Mouse (Mus musculus): ENCODE measurements around the gene Npepps. TPM values are rescaled to one million over a fixed set of nuclear protein-coding genes. Genes with fewer than 3 reads are reported as not detected.
"Not testable (repeated sequence)": the region's sequence is repeated elsewhere in the genome, so short reads cannot be mapped to it uniquely, and the experiment has no call there.

Gene Npepps
- polyA plus RNA-seq, 1 experiment from 2014 or later = 64.1 TPM

- Histone ChIP-seq H3K36me3 (ENCODE audit: control insufficient read depth, insufficient read depth, low read length) (no peaks in the 10 kb centered on the region), H3K4me3 (ENCODE audit: low read depth, low read length) (no peak overlapping the region), H3K27me3 (ENCODE audit: control insufficient read depth, insufficient read depth, low read length) (no peaks in the 10 kb centered on the region), H3K9me3 (ENCODE audit: control insufficient read depth, low read length) (no peaks in the 10 kb centered on the region), H3K4me2 (ENCODE audit: low read depth, severe bottlenecking) (no peak overlapping the region), H3K4me1 (ENCODE audit: control insufficient read depth, insufficient read depth, low read length) (peaks cover 6% of the 10 kb centered on the region; the same call in 1 of the 2 replicates), H3K9ac (ENCODE audit: low read length) (no peak overlapping the region), H3K27ac (replicated peaks; ENCODE audit: low read depth, low read length) (no peak overlapping the region)
- 83% methylated on average over 1 of the region's 1 CpGs for WGBS
- DNase-seq (ENCODE audit: low spot score) = no peak
- no peak for ATAC-seq (ENCODE audit: insufficient number of reproducible peaks, low FRiP score, low TSS enrichment, low read depth)
Measured at GRCm38 (mm10) chr11:97276019-97276418, 4.4 kb downstream of the Npepps start.

GRCm38 (mm10) chr11:97275349-97275748 is 5.1 kb downstream of the Npepps start:
- DNase-seq (ENCODE audit: low spot score) (no peak), ATAC-seq (ENCODE audit: insufficient number of reproducible peaks, low FRiP score, low TSS enrichment, low read depth) (no peak)
- Histone ChIP-seq H3K27ac (replicated peaks; ENCODE audit: low read depth, low read length) (no peak overlapping the region), H3K4me2 (ENCODE audit: low read depth, severe bottlenecking) (no peak overlapping the region), H3K4me3 (ENCODE audit: low read depth, low read length) (no peak overlapping the region), H3K36me3 (ENCODE audit: control insufficient read depth, insufficient read depth, low read length) (no peaks in the 10 kb centered on the region), H3K4me1 (ENCODE audit: control insufficient read depth, insufficient read depth, low read length) (peaks cover 6% of the 10 kb centered on the region; the same call in 1 of the 2 replicates), H3K9ac (ENCODE audit: low read length) (no peak overlapping the region), H3K27me3 (ENCODE audit: control insufficient read depth, insufficient read depth, low read length) (no peaks in the 10 kb centered on the region), H3K9me3 (ENCODE audit: control insufficient read depth, low read length) (no peaks in the 10 kb centered on the region)
- 95% methylated on average over 2 of the region's 2 CpGs for WGBS

GRCm38 (mm10) chr11:97274947-97275346 is 5.5 kb downstream of the Npepps start:
- H3K9me3 ChIP-seq (ENCODE audit: control insufficient read depth, low read length); H3K4me2 ChIP-seq (ENCODE audit: low read depth, severe bottlenecking); ATAC-seq (ENCODE audit: insufficient number of reproducible peaks, low FRiP score, low TSS enrichment, low read depth); H3K9ac ChIP-seq (ENCODE audit: low read length); DNase-seq (ENCODE audit: low spot score); H3K27ac ChIP-seq (replicated peaks; ENCODE audit: low read depth, low read length); H3K4me1 ChIP-seq (ENCODE audit: control insufficient read depth, insufficient read depth, low read length); H3K36me3 ChIP-seq (ENCODE audit: control insufficient read depth, insufficient read depth, low read length); H3K27me3 ChIP-seq (ENCODE audit: control insufficient read depth, insufficient read depth, low read length); H3K4me3 ChIP-seq (ENCODE audit: low read depth, low read length): not testable (repeated sequence)
- 96% methylated on average over 6 of the region's 6 CpGs for WGBS

- Histone ChIP-seq H3K9ac (ENCODE audit: low read length) (no peak overlapping the region), H3K9me3 (ENCODE audit: control insufficient read depth, low read length) (no peaks in the 10 kb centered on the region), H3K36me3 (ENCODE audit: control insufficient read depth, insufficient read depth, low read length) (no peaks in the 10 kb centered on the region), H3K27me3 (ENCODE audit: control insufficient read depth, insufficient read depth, low read length) (no peaks in the 10 kb centered on the region), H3K4me3 (ENCODE audit: low read depth, low read length) (no peak overlapping the region), H3K4me1 (ENCODE audit: control insufficient read depth, insufficient read depth, low read length) (peaks cover under 1% of the 10 kb centered on the region; the same call in 1 of the 2 replicates), H3K4me2 (ENCODE audit: low read depth, severe bottlenecking) (no peak overlapping the region), H3K27ac (replicated peaks; ENCODE audit: low read depth, low read length) (no peak overlapping the region)
- no peak for DNase-seq (ENCODE audit: low spot score)
- 85% methylated on average over 5 of the region's 5 CpGs for WGBS
- no peak for ATAC-seq (ENCODE audit: insufficient number of reproducible peaks, low FRiP score, low TSS enrichment, low read depth)
Measured at GRCm38 (mm10) chr11:97273613-97274012, 6.8 kb downstream of the Npepps start.

- no peak overlapping the region for H3K9ac ChIP-seq (ENCODE audit: low read length)
- no peak overlapping the region for H3K4me3 ChIP-seq (ENCODE audit: low read depth, low read length)
- DNase-seq (ENCODE audit: low spot score) (no peak), ATAC-seq (ENCODE audit: insufficient number of reproducible peaks, low FRiP score, low TSS enrichment, low read depth) (no peak)
- H3K4me2 ChIP-seq (ENCODE audit: low read depth, severe bottlenecking) = no peak overlapping the region
- 94% methylated on average over 4 of the region's 4 CpGs for WGBS
- H3K27ac ChIP-seq (replicated peaks; ENCODE audit: low read depth, low read length) = no peak overlapping the region
- H3K27me3 ChIP-seq (ENCODE audit: control insufficient read depth, insufficient read depth, low read length) = no peaks in the 10 kb centered on the region
- no peaks in the 10 kb centered on the region for H3K4me1 ChIP-seq (ENCODE audit: control insufficient read depth, insufficient read depth, low read length)
- H3K9me3 ChIP-seq (ENCODE audit: control insufficient read depth, low read length) = no peaks in the 10 kb centered on the region
- H3K36me3 ChIP-seq (ENCODE audit: control insufficient read depth, insufficient read depth, low read length) = no peaks in the 10 kb centered on the region
Measured at GRCm38 (mm10) chr11:97272835-97273234, 7.6 kb downstream of the Npepps start.

- H3K4me1 ChIP-seq (ENCODE audit: control insufficient read depth, insufficient read depth, low read length); H3K4me3 ChIP-seq (ENCODE audit: low read depth, low read length); H3K36me3 ChIP-seq (ENCODE audit: control insufficient read depth, insufficient read depth, low read length); H3K27me3 ChIP-seq (ENCODE audit: control insufficient read depth, insufficient read depth, low read length); ATAC-seq (ENCODE audit: insufficient number of reproducible peaks, low FRiP score, low TSS enrichment, low read depth); H3K4me2 ChIP-seq (ENCODE audit: low read depth, severe bottlenecking); H3K27ac ChIP-seq (replicated peaks; ENCODE audit: low read depth, low read length); H3K9me3 ChIP-seq (ENCODE audit: control insufficient read depth, low read length); H3K9ac ChIP-seq (ENCODE audit: low read length); DNase-seq (ENCODE audit: low spot score): not testable (repeated sequence)
- whole genome bisulfite sequencing = 70% methylated on average over 2 of the region's 2 CpGs
Measured at GRCm38 (mm10) chr11:97270004-97270403, 10.4 kb downstream of the Npepps start.

- not testable (repeated sequence) for H3K9ac ChIP-seq (ENCODE audit: low read length)
Measured at GRCm38 (mm10) chr11:97266544-97266943, 13.9 kb downstream of the Npepps start.

GRCm38 (mm10) chr11:97249649-97250048 is 30.8 kb downstream of the Npepps start:
- H3K9me3 ChIP-seq (ENCODE audit: control insufficient read depth, low read length); ATAC-seq (ENCODE audit: insufficient number of reproducible peaks, low FRiP score, low TSS enrichment, low read depth); H3K27me3 ChIP-seq (ENCODE audit: control insufficient read depth, insufficient read depth, low read length); H3K4me2 ChIP-seq (ENCODE audit: low read depth, severe bottlenecking); H3K4me1 ChIP-seq (ENCODE audit: control insufficient read depth, insufficient read depth, low read length); DNase-seq (ENCODE audit: low spot score); H3K9ac ChIP-seq (ENCODE audit: low read length); H3K27ac ChIP-seq (replicated peaks; ENCODE audit: low read depth, low read length); H3K36me3 ChIP-seq (ENCODE audit: control insufficient read depth, insufficient read depth, low read length); H3K4me3 ChIP-seq (ENCODE audit: low read depth, low read length): not testable (repeated sequence)
- 90% methylated on average over 1 of the region's 1 CpGs for WGBS

More at GRCm38 (mm10) chr11:97266544-97266943, 13.9 kb downstream of the Npepps start:
- not testable (repeated sequence) for ATAC-seq (ENCODE audit: insufficient number of reproducible peaks, low FRiP score, low TSS enrichment, low read depth); H3K4me2 ChIP-seq (ENCODE audit: low read depth, severe bottlenecking); DNase-seq (ENCODE audit: low spot score); H3K9me3 ChIP-seq (ENCODE audit: control insufficient read depth, low read length); H3K27ac ChIP-seq (replicated peaks; ENCODE audit: low read depth, low read length); H3K36me3 ChIP-seq (ENCODE audit: control insufficient read depth, insufficient read depth, low read length); H3K4me1 ChIP-seq (ENCODE audit: control insufficient read depth, insufficient read depth, low read length); H3K4me3 ChIP-seq (ENCODE audit: low read depth, low read length); H3K27me3 ChIP-seq (ENCODE audit: control insufficient read depth, insufficient read depth, low read length)
- WGBS = 93% methylated on average over 1 of the region's 1 CpGs

- Histone ChIP-seq H3K9me3 (ENCODE audit: control insufficient read depth, low read length) (no peaks in the 10 kb centered on the region), H3K4me1 (ENCODE audit: control insufficient read depth, insufficient read depth, low read length) (no peaks in the 10 kb centered on the region), H3K27ac (replicated peaks; ENCODE audit: low read depth, low read length) (no peak overlapping the region), H3K36me3 (ENCODE audit: control insufficient read depth, insufficient read depth, low read length) (peaks cover 5% of the 10 kb centered on the region; the same call in 1 of the 2 replicates), H3K4me3 (ENCODE audit: low read depth, low read length) (no peak overlapping the region), H3K9ac (ENCODE audit: low read length) (no peak overlapping the region), H3K27me3 (ENCODE audit: control insufficient read depth, insufficient read depth, low read length) (no peaks in the 10 kb centered on the region), H3K4me2 (ENCODE audit: low read depth, severe bottlenecking) (no peak overlapping the region)
- ATAC-seq (ENCODE audit: insufficient number of reproducible peaks, low FRiP score, low TSS enrichment, low read depth) (no peak), DNase-seq (ENCODE audit: low spot score) (no peak)
- WGBS = 91% methylated on average over 10 of the region's 10 CpGs
Measured at GRCm38 (mm10) chr11:97246510-97247159, 33.8 kb downstream of the Npepps start.

Data from limb, embryonic 11.5 days (tissue).